Mouse (Mus musculus): Measurements from ENCODE around the gene Sfxn5. TPM values are rescaled to one million over a fixed set of nuclear protein-coding genes. Genes with fewer than 3 reads are reported as not detected.

The Sfxn5 gene
- total RNA-seq, 2 experiments from 2014 or later: 0.84 to 1.7 TPM

DNA sequence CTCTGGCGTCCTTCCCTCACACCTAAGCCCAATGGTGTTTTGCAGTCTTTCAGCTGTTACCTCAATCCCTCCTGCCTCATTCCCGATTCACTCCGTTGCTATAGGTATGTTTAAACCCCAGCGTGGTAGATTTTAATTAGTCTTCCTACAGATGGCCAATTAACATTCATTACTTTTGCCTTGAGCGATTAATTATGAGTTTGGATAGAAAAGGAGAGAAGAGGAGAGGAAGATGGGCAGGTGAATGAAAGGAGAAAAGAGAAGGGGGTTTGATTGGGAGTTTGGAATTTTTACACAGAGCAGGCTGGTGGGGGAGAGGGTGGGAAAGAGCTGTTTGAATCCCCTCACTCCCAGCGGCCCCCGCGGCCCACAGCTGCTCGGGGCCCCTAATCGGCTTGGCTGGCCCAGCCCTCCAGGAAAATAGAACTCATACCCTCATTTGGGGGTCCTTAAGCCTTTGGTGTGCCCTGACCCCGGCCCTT, 167.7 kb downstream of the Sfxn5 start:
- no peak for ATAC-seq (replicated peaks; ENCODE audit: low FRiP score, poor library complexity, severe bottlenecking)

Other genes starting within 250 kb of the Sfxn5 start
- 1.1 and 1.3 TPM in 2 replicates for gene Spr, start 195.7 kb downstream of the Sfxn5 start, total RNA-seq (2015; ENCODE audit: low replicate concordance)
- 0.77 and 2.6 TPM in 2 replicates for gene Spr, start 195.7 kb downstream of the Sfxn5 start, total RNA-seq (2017; ENCODE audit: low replicate concordance)
- not detected in 2 replicates for gene Emx1, start 146.0 kb downstream of the Sfxn5 start, total RNA-seq (2015; ENCODE audit: low replicate concordance)
- gene Emx1, start 146.0 kb downstream of the Sfxn5 start, total RNA-seq (2017; ENCODE audit: low replicate concordance): not detected in 2 replicates
- 0.36 and 0.84 TPM in 2 replicates for gene Rab11fip5, start 41.2 kb upstream of the Sfxn5 start, total RNA-seq (2015; ENCODE audit: low replicate concordance)
- gene Rab11fip5, start 41.2 kb upstream of the Sfxn5 start, total RNA-seq (2017; ENCODE audit: low replicate concordance): 3.6 TPM in 1 of 2 replicates, not detected in the other
- gene Noto, start 90.5 kb upstream of the Sfxn5 start, total RNA-seq (2015; ENCODE audit: low replicate concordance): not detected in 2 replicates
- not detected in 2 replicates for gene Noto, start 90.5 kb upstream of the Sfxn5 start, total RNA-seq (2017; ENCODE audit: low replicate concordance)
- 2.5 and 6.7 TPM in 2 replicates for gene Smyd5, start 98.6 kb upstream of the Sfxn5 start, total RNA-seq (2015; ENCODE audit: low replicate concordance)
- 2.4 and 6.2 TPM in 2 replicates for gene Smyd5, start 98.6 kb upstream of the Sfxn5 start, total RNA-seq (2017; ENCODE audit: low replicate concordance)
- 97.7 and 102 TPM in 2 replicates for gene Cct7, start 118.1 kb upstream of the Sfxn5 start, total RNA-seq (2015; ENCODE audit: low replicate concordance)
- 82.3 and 112 TPM in 2 replicates for gene Cct7, start 118.1 kb upstream of the Sfxn5 start, total RNA-seq (2017; ENCODE audit: low replicate concordance)
- gene Pradc1, start 118.5 kb upstream of the Sfxn5 start, total RNA-seq (2015; ENCODE audit: low replicate concordance): 17.7 and 18.9 TPM in 2 replicates
- 1.4 and 3.1 TPM in 2 replicates for gene Pradc1, start 118.5 kb upstream of the Sfxn5 start, total RNA-seq (2017; ENCODE audit: low replicate concordance)
- gene Fbxo41, start 169.6 kb upstream of the Sfxn5 start, total RNA-seq (2015; ENCODE audit: low replicate concordance): not detected in 2 replicates
- not detected in 2 replicates for gene Fbxo41, start 169.6 kb upstream of the Sfxn5 start, total RNA-seq (2017; ENCODE audit: low replicate concordance)
- not detected in 2 replicates for gene Egr4, start 180.2 kb upstream of the Sfxn5 start, total RNA-seq (2015; ENCODE audit: low replicate concordance)
- not detected in 2 replicates for gene Egr4, start 180.2 kb upstream of the Sfxn5 start, total RNA-seq (2017; ENCODE audit: low replicate concordance)